Mouse (Mus musculus): Measurements from ENCODE around the gene Paqr7.

DNA sequence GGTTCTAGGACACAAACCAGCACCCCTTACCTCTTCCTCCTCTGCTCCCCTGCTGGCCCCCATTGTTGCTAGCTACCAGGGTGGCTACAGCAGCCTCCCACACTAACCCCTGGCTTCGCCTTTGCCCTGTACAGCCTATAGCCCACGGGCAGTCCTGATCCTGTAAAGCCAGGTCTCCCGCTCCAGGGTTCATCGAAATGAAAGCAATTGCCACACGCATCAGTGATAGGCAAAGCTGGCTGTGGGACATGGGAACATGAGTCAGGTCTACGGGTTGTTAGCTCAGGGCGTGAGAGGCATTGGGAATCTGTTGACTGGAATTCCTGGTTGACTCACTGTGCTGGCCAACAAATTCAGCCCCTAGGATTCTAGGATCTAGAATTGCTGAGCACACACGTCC lies 14.1 kb upstream of the Paqr7 start:
- TF ChIP-seq CTCF (IDR thresholded peaks at IDR 0.05; ENCODE audit: insufficient read depth, low read depth, low read length) = no peak
- no peak for TF ChIP-seq POLR2A (IDR thresholded peaks at IDR 0.05; ENCODE audit: insufficient read depth, low read depth, low read length)
